Mouse (Mus musculus): Measurements from ENCODE around the gene Fam183b.
"Not testable (repeated sequence)": the region's sequence is repeated elsewhere in the genome, so short reads cannot be mapped to it uniquely, and the experiment has no call there.

The Fam183b gene

DNA sequence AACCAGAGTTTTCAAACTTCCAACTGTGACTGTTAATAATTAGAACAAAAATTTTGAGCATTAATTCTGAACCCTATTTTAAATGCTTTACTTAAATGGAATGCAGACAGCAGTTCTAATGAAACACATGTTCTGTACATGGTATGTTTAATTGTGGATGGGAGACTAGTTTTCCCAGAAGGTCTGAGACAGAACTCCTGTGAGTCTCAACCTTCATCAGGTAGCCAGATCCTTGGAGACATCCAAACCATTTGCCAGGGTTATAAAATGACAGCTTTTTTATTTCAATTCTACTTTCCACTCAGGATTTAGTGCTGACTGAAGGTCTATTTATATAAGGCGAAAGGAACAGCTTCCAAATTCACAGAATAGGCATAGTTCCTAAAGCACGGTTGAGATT, 49.3 kb downstream of the Fam183b start, which contains the start of gene Olfr316:
Olfr316 (plus strand) TSS at position 301 of the 400 bp plus-strand sequence.
- no peak for DNase-seq

DNA sequence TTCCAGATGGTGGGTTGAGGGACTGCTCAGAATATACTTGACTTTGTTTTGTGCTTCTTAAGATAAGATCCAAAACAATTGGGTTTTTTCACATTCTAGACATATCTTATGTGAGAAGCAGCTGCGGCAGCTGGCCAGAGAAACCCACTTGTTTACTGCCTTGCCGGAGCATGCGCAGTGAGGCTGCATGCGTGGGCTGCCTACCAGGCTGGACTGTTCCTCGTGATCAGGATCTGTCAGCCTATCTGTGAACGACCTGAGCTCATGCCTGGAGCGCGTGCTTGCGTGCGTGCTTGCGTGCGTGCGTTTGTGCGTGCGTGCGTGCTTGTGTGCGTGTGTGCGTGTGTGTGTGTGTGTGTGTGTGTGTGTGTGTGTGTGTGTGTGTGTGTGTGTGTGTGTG, 50.7 kb downstream of the Fam183b start:
- not testable (repeated sequence) for DNase-seq

All from thymus, postnatal 14 days (tissue).